Mouse (Mus musculus) olfactory bulb, adult 2 months (tissue): ENCODE data around the gene Pdgfa.

Experiments used
- CTCF ChIP-seq: fragments of 200-500 bp; IDR thresholded peaks from 2 replicates; pipeline ENCODE4 v1.5.1; 2012; ENCODE audit warnings: low read depth, mild to moderate bottlenecking, low read length, moderate library complexity; ENCODE audit not compliant: insufficient read depth
- POLR2A ChIP-seq: fragments of 200-500 bp; IDR thresholded peaks from 2 replicates; pipeline ENCODE4 v1.6.1; 2012; ENCODE audit warnings: mild to moderate bottlenecking, low read depth, low read length, moderate library complexity; ENCODE audit not compliant: insufficient read depth

- TF ChIP-seq POLR2A (no peak), CTCF (no peak)
Observed at GRCm38 (mm10) chr5:138989567-138989966, 7.6 kb downstream of the Pdgfa start.
